Mouse (Mus musculus) left cerebral cortex, adult 2 months (tissue): ENCODE data around the gene Lhcgr. TPM values are rescaled to one million over a fixed set of nuclear protein-coding genes. Genes with fewer than 3 reads are reported as not detected.
A peak's percentile ranks its signal among the peaks of the same experiment; 100 is the strongest.
"Not testable (repeated sequence)": the region's sequence is repeated elsewhere in the genome, so short reads cannot be mapped to it uniquely, and the experiment has no call there.

Experiments used
- DNase-seq, 2 experiments: peaks; one replicate each; pipeline ENCODE4 v3.0.0; 2021 to 2022; ENCODE audit warnings: low spot score in 2 of 2, mixed read lengths in 1 of 2; ENCODE audit errors: extremely low spot score in 1 of 2
- H3K27ac ChIP-seq: fragments of 200-600 bp; 2 replicates; pipeline ENCODE4 v1.8.1; 2022
- H3K4me3 ChIP-seq: fragments of 200-600 bp; 2 replicates; pipeline ENCODE4 v1.8.1; 2022
- CTCF ChIP-seq: fragments of 200-600 bp; IDR thresholded peaks from 2 replicates; pipeline ENCODE4 v1.8.1; 2022; ENCODE audit warnings: antibody characterized with exemption, mild to moderate bottlenecking, moderate library complexity
- intact Hi-C: fragments of 180-260 bp; cut with DNase I; formaldehyde crosslinking; loops from one replicate; pipeline ENCODE4 v1.15.1; 2025
- long read RNA-seq, 2 experiments: library from polyadenylated mRNA; stranded (forward); transcript quantifications; one replicate each; pipeline ENCODE4 v2.0.0; 2021; ENCODE audit warnings: borderline mapping rate in 2 of 2
- total RNA-seq, 2 experiments: library from RNA; stranded (reverse); gene quantifications; 2 replicates each; pipeline ENCODE4 v1.2.3; 2021

Gene Lhcgr
- under 1 TPM; 0.27 to 0.49 TPM for total RNA-seq
- long read RNA-seq, experiment 1: 0 reads
- long read RNA-seq, experiment 2: 0 reads

- intact Hi-C loops: no loop called here
- H3K27ac ChIP-seq: no peak within 1 kb of the TSS
- DNase-seq: no peak
- no peak for TF ChIP-seq CTCF
- no peak within 1 kb of the TSS for H3K4me3 ChIP-seq
Observed at GRCm38 (mm10) chr17:88791440-88792152, at the start of gene Lhcgr. Lhcgr (minus strand) TSS chr17:88791990.

DNA sequence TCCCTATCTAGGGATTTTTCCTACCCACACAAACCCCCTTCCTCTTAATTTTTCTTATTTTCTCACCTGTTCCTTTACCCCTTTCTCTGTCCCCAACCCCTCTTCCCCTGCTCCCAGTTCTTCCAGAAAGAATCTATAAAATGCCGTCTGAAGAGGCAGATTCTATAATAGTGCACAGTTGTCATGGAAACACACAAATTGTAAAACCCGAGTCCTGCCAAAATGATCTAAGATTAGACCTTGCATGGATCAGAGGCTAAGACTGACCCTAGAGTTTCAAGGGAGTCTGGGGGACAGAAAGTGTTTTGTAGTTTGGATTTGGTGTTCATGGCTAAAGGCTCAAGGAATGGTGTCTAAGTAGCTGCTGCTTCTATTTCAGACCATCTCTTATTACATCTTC is 25.8 kb upstream of the Lhcgr start:
- no peak for DNase-seq
- TF ChIP-seq CTCF: no peak
- intact Hi-C loops: no loop called here
- Histone ChIP-seq H3K27ac (peak overlapping the region; percentile 66; the same call in 1 of the 2 replicates), H3K4me3 (no peak overlapping the region)

GRCm38 (mm10) chr17:88812943-88813342 is 21.2 kb upstream of the Lhcgr start:
- H3K27ac ChIP-seq, DNase-seq, intact Hi-C loops, H3K4me3 ChIP-seq: not testable (repeated sequence)

DNA sequence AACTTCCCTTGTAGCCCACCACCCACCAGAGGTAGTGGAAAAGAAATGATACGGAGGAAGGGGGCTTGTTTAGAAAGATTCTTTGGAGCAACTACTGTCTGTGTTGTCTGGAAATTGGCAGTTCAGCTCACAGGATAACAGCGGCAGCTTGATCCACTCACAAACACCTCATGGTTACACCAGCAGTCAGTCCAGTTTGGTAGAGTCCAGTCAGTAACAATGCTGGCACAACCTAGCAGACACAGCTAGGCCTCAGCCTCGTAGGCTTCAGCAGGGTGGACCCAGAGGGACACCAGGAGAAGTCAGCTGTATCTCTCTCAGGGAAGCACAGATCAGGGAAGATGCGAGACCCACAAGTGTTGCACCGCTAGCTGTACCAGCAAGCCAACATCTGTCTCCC is 19.0 kb upstream of the Lhcgr start:
- intact Hi-C loops: no loop called here

GRCm38 (mm10) chr17:88806421-88806820 is 14.6 kb upstream of the Lhcgr start:
- no peak for DNase-seq
- intact Hi-C loops: no loop called here
- H3K27ac ChIP-seq: no peak overlapping the region

More for the DNA sequence above, 19.0 kb upstream of the Lhcgr start:
- no peak overlapping the region for H3K4me3 ChIP-seq
- no peak for DNase-seq
- no peak overlapping the region for H3K27ac ChIP-seq
- TF ChIP-seq CTCF: no peak

DNA sequence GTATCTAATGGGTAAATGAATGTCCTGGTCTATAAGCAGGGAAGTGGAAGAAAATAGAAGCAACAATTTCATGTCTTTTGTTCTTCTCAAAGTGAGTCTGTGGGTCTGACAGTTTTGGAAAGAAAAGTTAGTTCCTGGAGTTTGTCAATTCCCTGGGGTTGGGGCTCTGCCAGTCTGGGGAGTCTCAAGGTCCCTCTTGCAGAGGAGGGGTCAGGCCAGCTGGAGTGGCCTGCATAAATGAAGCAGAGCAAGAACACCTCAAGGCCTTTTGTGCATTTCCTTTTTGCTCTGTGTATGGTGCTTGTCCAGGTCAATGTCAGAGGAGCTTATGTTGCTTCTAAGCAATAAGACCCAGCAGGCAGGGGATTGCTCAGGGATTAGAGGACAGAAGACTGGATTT is 11.7 kb upstream of the Lhcgr start:
- Histone ChIP-seq H3K27ac (no peak overlapping the region), H3K4me3 (no peak overlapping the region)
- no peak for DNase-seq
- TF ChIP-seq CTCF: no peak
- intact Hi-C loops: no loop called here

More at GRCm38 (mm10) chr17:88806421-88806820, 14.6 kb upstream of the Lhcgr start:
- no peak for TF ChIP-seq CTCF
- no peak overlapping the region for H3K4me3 ChIP-seq

GRCm38 (mm10) chr17:88790680-88791079 is 1.1 kb downstream of the Lhcgr start:
- H3K27ac ChIP-seq: no peak overlapping the region
- intact Hi-C loops: no loop called here
- no peak for TF ChIP-seq CTCF
- DNase-seq: no peak
- H3K4me3 ChIP-seq: no peak overlapping the region

GRCm38 (mm10) chr17:88788392-88788791 is 3.4 kb downstream of the Lhcgr start:
- H3K27ac ChIP-seq: no peak overlapping the region

GRCm38 (mm10) chr17:88786881-88787280 is 4.9 kb downstream of the Lhcgr start:
- H3K27ac ChIP-seq: no peak overlapping the region
- no peak overlapping the region for H3K4me3 ChIP-seq
- TF ChIP-seq CTCF: no peak; the same call in none of the 2 replicates
- no peak for DNase-seq
- intact Hi-C loops: no loop called here

More at GRCm38 (mm10) chr17:88788392-88788791, 3.4 kb downstream of the Lhcgr start:
- no peak overlapping the region for H3K4me3 ChIP-seq
- no peak for DNase-seq
- TF ChIP-seq CTCF: no peak
- intact Hi-C loops: no loop called here

- intact Hi-C loops: no loop called here
- no peak overlapping the region for H3K4me3 ChIP-seq
- no peak for TF ChIP-seq CTCF
- DNase-seq: no peak
- H3K27ac ChIP-seq: no peak overlapping the region
Observed at GRCm38 (mm10) chr17:88786385-88786784, 5.4 kb downstream of the Lhcgr start.

- H3K27ac ChIP-seq: no peak overlapping the region
- no peak for TF ChIP-seq CTCF
- DNase-seq: no peak
- H3K4me3 ChIP-seq: no peak overlapping the region
- intact Hi-C loops: no loop called here
Observed at GRCm38 (mm10) chr17:88779148-88779547, 12.6 kb downstream of the Lhcgr start.

- intact Hi-C loops: loop anchor here (5.0 kb wide), 1 partner anchor 163 kb away; no protein-coding TSS in a partner anchor
- DNase-seq: no peak
- no peak overlapping the region for H3K4me3 ChIP-seq
- H3K27ac ChIP-seq: no peak overlapping the region
- TF ChIP-seq CTCF: no peak
Observed at GRCm38 (mm10) chr17:88774103-88774526, 17.7 kb downstream of the Lhcgr start.

- Histone ChIP-seq H3K4me3 (no peak overlapping the region), H3K27ac (no peak overlapping the region)
- no peak for DNase-seq
- intact Hi-C loops: loop anchor here (5.0 kb wide), 1 partner anchor 167 kb away; no protein-coding TSS in a partner anchor
- TF ChIP-seq CTCF: no peak
Observed at GRCm38 (mm10) chr17:88770081-88770480, 21.7 kb downstream of the Lhcgr start.
